Mouse (Mus musculus): ENCODE results near the gene Gm6525. TPM values are rescaled to one million over a fixed set of nuclear protein-coding genes. Genes with fewer than 3 reads are reported as not detected.

Gene Gm6525
- polyA plus RNA-seq, 1 experiment from 2014 or later: 0.57 TPM

- TF ChIP-seq CTCF (IDR thresholded peaks at IDR 0.05): no peak
- TF ChIP-seq EP300 (IDR thresholded peaks at IDR 0.05): no peak
- Histone ChIP-seq H3K36me3 (ENCODE audit: insufficient read depth, low read length) (no peaks in the 10 kb centered on the region), H3K27ac (ENCODE audit: low read length) (no peak overlapping the region), H3K4me3 (ENCODE audit: low read depth, low read length) (no peak overlapping the region), H3K4me2 (replicated peaks; ENCODE audit: low read depth, low read length) (no peak overlapping the region), H3K27me3 (replicated peaks; ENCODE audit: insufficient read depth, low read length) (no peaks in the 10 kb centered on the region), H3K4me1 (ENCODE audit: insufficient read depth, low read depth, low read length) (peaks cover 11% of the 10 kb centered on the region; the same call in 1 of the 2 replicates), H3K9ac (replicated peaks; ENCODE audit: low read depth) (no peak overlapping the region), H3K9me3 (ENCODE audit: low read length) (no peaks in the 10 kb centered on the region)
- ATAC-seq (peak; percentile 21; the same call in 1 of the 2 replicates), DNase-seq (ENCODE audit: low spot score) (no peak)
- WGBS: 55% methylated on average over 3 of the region's 3 CpGs
These were observed 42.5 kb upstream of the Gm6525 start for GRCm38 (mm10) chr3:84131369-84131768.

GRCm38 (mm10) chr3:84135387-84135786, 38.5 kb upstream of the Gm6525 start:
- no peak overlapping the region for H3K9ac ChIP-seq (replicated peaks; ENCODE audit: low read depth)
- no peaks in the 10 kb centered on the region for H3K27me3 ChIP-seq (replicated peaks; ENCODE audit: insufficient read depth, low read length)
- TF ChIP-seq EP300 (IDR thresholded peaks at IDR 0.05) (no peak), CTCF (IDR thresholded peaks at IDR 0.05) (no peak)
- peak overlapping the region; percentile 38; the same call in 1 of the 2 replicates for H3K27ac ChIP-seq (ENCODE audit: low read length)
- H3K9me3 ChIP-seq (ENCODE audit: low read length): no peaks in the 10 kb centered on the region
- 25% methylated on average over 9 of the region's 9 CpGs for WGBS
- DNase-seq (ENCODE audit: low spot score) (peak; percentile 65), ATAC-seq (peak; percentile 96)
- peak overlapping the region; percentile 32 for H3K4me2 ChIP-seq (replicated peaks; ENCODE audit: low read depth, low read length)
- H3K4me1 ChIP-seq (ENCODE audit: insufficient read depth, low read depth, low read length): peaks cover 6% of the 10 kb centered on the region; the same call in 1 of the 2 replicates
- no peaks in the 10 kb centered on the region for H3K36me3 ChIP-seq (ENCODE audit: insufficient read depth, low read length)
- H3K4me3 ChIP-seq (ENCODE audit: low read depth, low read length): no peak overlapping the region

GRCm38 (mm10) chr3:84135933-84136332, 38.0 kb upstream of the Gm6525 start:
- H3K4me3 ChIP-seq (ENCODE audit: low read depth, low read length): no peak overlapping the region
- H3K27me3 ChIP-seq (replicated peaks; ENCODE audit: insufficient read depth, low read length): no peaks in the 10 kb centered on the region
- no peaks in the 10 kb centered on the region for H3K9me3 ChIP-seq (ENCODE audit: low read length)
- H3K36me3 ChIP-seq (ENCODE audit: insufficient read depth, low read length): no peaks in the 10 kb centered on the region
- H3K4me2 ChIP-seq (replicated peaks; ENCODE audit: low read depth, low read length): peak overlapping the region; percentile 32
- TF ChIP-seq CTCF (IDR thresholded peaks at IDR 0.05): no peak
- peak overlapping the region; percentile 38; the same call in 1 of the 2 replicates for H3K27ac ChIP-seq (ENCODE audit: low read length)
- ATAC-seq (peak; percentile 51), DNase-seq (ENCODE audit: low spot score) (peak; percentile 59)
- WGBS: 17% methylated on average over 6 of the region's 6 CpGs
- H3K9ac ChIP-seq (replicated peaks; ENCODE audit: low read depth): no peak overlapping the region
- H3K4me1 ChIP-seq (ENCODE audit: insufficient read depth, low read depth, low read length): peaks cover 6% of the 10 kb centered on the region; the same call in 1 of the 2 replicates

GRCm38 (mm10) chr3:84136509-84136908, 37.4 kb upstream of the Gm6525 start:
- DNase-seq (ENCODE audit: low spot score) (no peak), ATAC-seq (no peak)
- H3K27me3 ChIP-seq (replicated peaks; ENCODE audit: insufficient read depth, low read length): no peaks in the 10 kb centered on the region
- H3K9me3 ChIP-seq (ENCODE audit: low read length): no peaks in the 10 kb centered on the region
- WGBS: 71% methylated on average over 7 of the region's 7 CpGs
- TF ChIP-seq CTCF (IDR thresholded peaks at IDR 0.05) (no peak), EP300 (IDR thresholded peaks at IDR 0.05) (no peak)
- H3K27ac ChIP-seq (ENCODE audit: low read length): no peak overlapping the region
- H3K4me1 ChIP-seq (ENCODE audit: insufficient read depth, low read depth, low read length): peaks cover 6% of the 10 kb centered on the region; the same call in 1 of the 2 replicates
- no peak overlapping the region for H3K4me3 ChIP-seq (ENCODE audit: low read depth, low read length)
- no peaks in the 10 kb centered on the region for H3K36me3 ChIP-seq (ENCODE audit: insufficient read depth, low read length)
- no peak overlapping the region for H3K4me2 ChIP-seq (replicated peaks; ENCODE audit: low read depth, low read length)
- H3K9ac ChIP-seq (replicated peaks; ENCODE audit: low read depth): no peak overlapping the region

GRCm38 (mm10) chr3:84140947-84141346, 33.0 kb upstream of the Gm6525 start:
- DNase-seq (ENCODE audit: low spot score): no peak
- Histone ChIP-seq H3K27me3 (replicated peaks; ENCODE audit: insufficient read depth, low read length) (no peaks in the 10 kb centered on the region), H3K36me3 (ENCODE audit: insufficient read depth, low read length) (no peaks in the 10 kb centered on the region), H3K4me2 (replicated peaks; ENCODE audit: low read depth, low read length) (no peak overlapping the region), H3K9me3 (ENCODE audit: low read length) (no peaks in the 10 kb centered on the region), H3K4me3 (ENCODE audit: low read depth, low read length) (no peak overlapping the region), H3K9ac (replicated peaks; ENCODE audit: low read depth) (no peak overlapping the region), H3K27ac (ENCODE audit: low read length) (no peak overlapping the region), H3K4me1 (ENCODE audit: insufficient read depth, low read depth, low read length) (no peaks in the 10 kb centered on the region)
- WGBS: 50% methylated on average over 7 of the region's 7 CpGs
- no peak for ATAC-seq
- TF ChIP-seq CTCF (IDR thresholded peaks at IDR 0.05) (no peak), EP300 (IDR thresholded peaks at IDR 0.05) (no peak)

- H3K4me2 ChIP-seq (replicated peaks; ENCODE audit: low read depth, low read length): no peak overlapping the region
- no peaks in the 10 kb centered on the region for H3K27me3 ChIP-seq (replicated peaks; ENCODE audit: insufficient read depth, low read length)
- H3K9ac ChIP-seq (replicated peaks; ENCODE audit: low read depth): no peak overlapping the region
- DNase-seq (ENCODE audit: low spot score) (no peak), ATAC-seq (no peak)
- TF ChIP-seq CTCF (IDR thresholded peaks at IDR 0.05) (no peak), EP300 (IDR thresholded peaks at IDR 0.05) (no peak)
- no peaks in the 10 kb centered on the region for H3K36me3 ChIP-seq (ENCODE audit: insufficient read depth, low read length)
- no peak overlapping the region for H3K4me3 ChIP-seq (ENCODE audit: low read depth, low read length)
- 96% methylated on average over 3 of the region's 3 CpGs for WGBS
- H3K4me1 ChIP-seq (ENCODE audit: insufficient read depth, low read depth, low read length): no peaks in the 10 kb centered on the region
- no peaks in the 10 kb centered on the region for H3K9me3 ChIP-seq (ENCODE audit: low read length)
- no peak overlapping the region for H3K27ac ChIP-seq (ENCODE audit: low read length)
These were observed 24.1 kb upstream of the Gm6525 start for GRCm38 (mm10) chr3:84149831-84150230.

GRCm38 (mm10) chr3:84154721-84155141, 19.2 kb upstream of the Gm6525 start:
- Histone ChIP-seq H3K27me3 (replicated peaks; ENCODE audit: insufficient read depth, low read length) (no peaks in the 10 kb centered on the region), H3K4me1 (ENCODE audit: insufficient read depth, low read depth, low read length) (no peaks in the 10 kb centered on the region), H3K4me2 (replicated peaks; ENCODE audit: low read depth, low read length) (peak overlapping the region; percentile 92), H3K9me3 (ENCODE audit: low read length) (no peaks in the 10 kb centered on the region), H3K9ac (replicated peaks; ENCODE audit: low read depth) (no peak overlapping the region), H3K36me3 (ENCODE audit: insufficient read depth, low read length) (no peaks in the 10 kb centered on the region), H3K4me3 (ENCODE audit: low read depth, low read length) (no peak overlapping the region; the same call in 1 of the 2 replicates), H3K27ac (ENCODE audit: low read length) (no peak overlapping the region)
- 13% methylated on average over 12 of the region's 12 CpGs for WGBS
- DNase-seq (ENCODE audit: low spot score) (no peak), ATAC-seq (no peak)
- TF ChIP-seq CTCF (IDR thresholded peaks at IDR 0.05): no peak
- no peak for TF ChIP-seq EP300 (IDR thresholded peaks at IDR 0.05)

All from lung, postnatal 0 days (tissue).